Mouse (Mus musculus) adrenal gland, postnatal 25 days (tissue): ENCODE results near the gene Ptpn14. TPM values are rescaled to one million over a fixed set of nuclear protein-coding genes. Genes with fewer than 3 reads are reported as not detected.

Experiments used
- DNase-seq: peaks from one replicate; pipeline ENCODE4 v3.0.0; 2021; ENCODE audit warnings: mixed read lengths
- total RNA-seq: library from RNA; stranded (reverse); gene quantifications from 2 replicates; pipeline ENCODE4 v1.2.3, GENCODE M21; 2021

The Ptpn14 gene
- total RNA-seq, 1 experiment from 2014 or later: 23.4 TPM

- no peak for DNase-seq
These were observed 9.5 kb upstream of the Ptpn14 start for GRCm38 (mm10) chr1:189718600-189718999.

- no peak for DNase-seq
These were observed 1.9 kb upstream of the Ptpn14 start for GRCm38 (mm10) chr1:189726121-189726520.

GRCm38 (mm10) chr1:189727346-189727883 lies 653 bp upstream of the Ptpn14 start:
- peak; percentile 70 for DNase-seq

- no peak for DNase-seq
These were observed 682 bp downstream of the Ptpn14 start for GRCm38 (mm10) chr1:189728784-189729115.

- DNase-seq: no peak
These were observed 1.2 kb downstream of the Ptpn14 start for GRCm38 (mm10) chr1:189729141-189729815.

- no peak for DNase-seq
These were observed 3.6 kb downstream of the Ptpn14 start for GRCm38 (mm10) chr1:189731697-189732096.

- DNase-seq: no peak
These were observed 4.1 kb downstream of the Ptpn14 start for GRCm38 (mm10) chr1:189732156-189732555.

GRCm38 (mm10) chr1:189740075-189740474 lies 12.0 kb downstream of the Ptpn14 start:
- no peak for DNase-seq

GRCm38 (mm10) chr1:189742041-189742440 lies 14.0 kb downstream of the Ptpn14 start:
- no peak for DNase-seq

- DNase-seq: no peak
These were observed 15.1 kb downstream of the Ptpn14 start for GRCm38 (mm10) chr1:189743136-189743535.

- DNase-seq: no peak
These were observed 17.0 kb downstream of the Ptpn14 start for GRCm38 (mm10) chr1:189744914-189745710.

- no peak for DNase-seq
These were observed 18.5 kb downstream of the Ptpn14 start for GRCm38 (mm10) chr1:189746520-189746919.

GRCm38 (mm10) chr1:189749789-189750188 lies 21.7 kb downstream of the Ptpn14 start:
- no peak for DNase-seq

- DNase-seq: no peak
These were observed 22.2 kb downstream of the Ptpn14 start for GRCm38 (mm10) chr1:189750233-189750632.

- DNase-seq: no peak
These were observed 24.2 kb downstream of the Ptpn14 start for GRCm38 (mm10) chr1:189752245-189752644.

GRCm38 (mm10) chr1:189755072-189755471 lies 27.0 kb downstream of the Ptpn14 start:
- no peak for DNase-seq

GRCm38 (mm10) chr1:189756306-189757053 lies 28.4 kb downstream of the Ptpn14 start:
- DNase-seq: no peak

GRCm38 (mm10) chr1:189757054-189757408 lies 29.0 kb downstream of the Ptpn14 start:
- no peak for DNase-seq

- DNase-seq: no peak
These were observed 33.5 kb downstream of the Ptpn14 start for GRCm38 (mm10) chr1:189761581-189762021.

GRCm38 (mm10) chr1:189764258-189764657 lies 36.2 kb downstream of the Ptpn14 start:
- DNase-seq: no peak

- DNase-seq: no peak
These were observed 39.1 kb downstream of the Ptpn14 start for GRCm38 (mm10) chr1:189767164-189767563.

GRCm38 (mm10) chr1:189767910-189768309 lies 39.8 kb downstream of the Ptpn14 start:
- DNase-seq: no peak

- no peak for DNase-seq
These were observed 42.4 kb downstream of the Ptpn14 start for GRCm38 (mm10) chr1:189770516-189770915.
